Mouse (Mus musculus) B cell, adult 2 months (primary cell): Measurements from ENCODE around the gene Cd37.
A peak's percentile ranks its signal among the peaks of the same experiment; 100 is the strongest.

ENCODE experiments used
- DNase-seq, 2 experiments: peaks; one replicate each; pipeline ENCODE4 v3.0.0; 2022

Cd37 gene

DNA sequence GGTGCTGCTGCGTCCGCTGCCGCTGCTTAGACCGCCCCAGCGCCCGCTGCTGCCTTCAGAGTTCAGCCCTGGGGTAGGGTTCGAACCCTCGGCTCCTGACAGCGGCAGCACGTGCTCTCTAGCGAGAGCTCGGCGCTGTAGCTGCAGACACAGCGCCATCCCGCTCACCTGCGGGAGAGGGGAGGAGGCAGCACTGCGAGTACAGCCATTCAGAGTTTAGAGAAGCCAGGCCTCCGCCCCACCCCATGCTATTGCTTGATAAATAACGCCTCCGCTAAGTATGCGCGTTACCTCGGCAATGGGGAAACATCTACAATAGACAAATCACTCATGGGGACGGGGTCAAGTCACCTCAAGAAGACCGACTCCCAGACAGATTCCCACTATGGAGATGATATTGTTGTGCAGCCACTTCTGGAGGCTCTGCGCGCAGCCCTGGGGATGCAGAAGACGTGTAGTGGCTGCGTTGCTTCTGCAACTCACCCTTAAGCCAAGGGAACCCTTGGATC, 4.5 kb downstream of the Cd37 start:
- DNase-seq = peak in 1 of 2 experiments; percentile 31

DNA sequence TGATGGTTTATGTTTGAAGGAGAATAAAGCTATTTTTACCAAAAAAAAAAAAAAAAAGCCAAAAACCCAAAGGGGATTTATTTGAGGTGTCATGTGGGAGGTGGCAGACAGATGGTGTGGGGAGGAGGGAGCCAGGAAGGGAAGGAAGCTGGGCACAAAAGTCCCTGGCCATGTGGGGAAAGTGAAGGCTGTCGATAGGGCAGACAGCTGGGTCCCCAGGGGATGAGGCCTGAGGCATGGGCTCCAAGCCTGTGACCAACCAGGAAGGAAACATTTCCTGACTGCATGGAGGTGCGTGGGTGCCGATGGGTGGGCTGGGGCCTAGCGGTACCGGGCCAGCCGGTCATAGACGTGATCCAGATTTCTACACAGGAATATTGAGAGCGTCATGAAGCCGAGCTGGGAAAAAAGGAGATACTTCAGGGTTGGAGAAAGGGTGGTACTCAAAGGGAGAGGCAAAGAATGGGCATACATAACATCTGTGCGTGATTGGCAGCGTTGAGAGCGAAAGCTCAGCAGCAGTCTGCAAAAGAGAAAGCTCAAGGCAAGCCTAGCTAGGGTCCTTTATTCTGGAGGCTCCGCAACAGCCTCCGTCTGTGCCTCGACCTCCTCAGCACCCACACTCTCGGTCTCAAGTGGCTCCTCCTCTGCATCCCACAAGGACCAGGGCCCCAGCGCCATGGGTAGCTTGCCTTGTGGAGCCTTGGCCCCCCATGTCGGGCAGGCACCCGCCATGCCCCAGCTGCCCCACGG, 5.2 kb downstream of the Cd37 start:
- DNase-seq = peak; percentile 44 to 58

DNA sequence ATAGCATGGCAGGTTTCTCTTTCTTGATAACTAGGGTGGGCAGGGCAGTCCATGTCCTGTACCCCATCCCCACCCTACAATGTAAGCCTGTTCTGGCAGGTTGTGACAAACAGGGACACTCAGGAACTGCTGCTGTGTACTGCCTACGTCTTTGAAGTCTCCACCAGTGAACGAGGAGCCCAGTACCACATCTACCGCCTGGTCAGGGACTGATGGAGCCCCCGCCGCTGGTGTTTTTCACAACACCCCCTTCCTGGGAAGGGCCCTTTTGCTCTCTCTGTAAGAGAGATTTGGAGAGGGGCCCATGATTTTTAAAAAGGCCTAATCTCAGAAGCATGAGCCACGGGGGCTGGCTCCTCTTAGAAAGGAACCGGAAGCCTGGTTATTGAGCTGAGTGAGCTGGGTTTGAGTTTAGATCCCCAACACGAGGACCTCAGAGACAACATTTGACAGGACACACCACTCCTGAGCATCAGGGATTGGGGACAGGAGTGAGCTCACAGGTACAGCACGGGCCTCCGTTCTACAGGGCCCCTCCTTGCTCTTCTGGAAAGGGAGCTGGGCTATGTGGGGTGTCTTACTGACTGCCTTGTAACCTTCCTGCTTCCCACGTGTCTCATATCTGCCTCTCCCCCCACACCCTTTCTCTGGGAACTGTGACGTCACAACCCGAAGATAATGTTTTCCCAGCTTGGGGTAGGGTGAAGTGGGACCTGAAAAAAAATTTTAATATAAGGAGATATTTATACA, 6.0 kb downstream of the Cd37 start:
- DNase-seq = no peak

DNA sequence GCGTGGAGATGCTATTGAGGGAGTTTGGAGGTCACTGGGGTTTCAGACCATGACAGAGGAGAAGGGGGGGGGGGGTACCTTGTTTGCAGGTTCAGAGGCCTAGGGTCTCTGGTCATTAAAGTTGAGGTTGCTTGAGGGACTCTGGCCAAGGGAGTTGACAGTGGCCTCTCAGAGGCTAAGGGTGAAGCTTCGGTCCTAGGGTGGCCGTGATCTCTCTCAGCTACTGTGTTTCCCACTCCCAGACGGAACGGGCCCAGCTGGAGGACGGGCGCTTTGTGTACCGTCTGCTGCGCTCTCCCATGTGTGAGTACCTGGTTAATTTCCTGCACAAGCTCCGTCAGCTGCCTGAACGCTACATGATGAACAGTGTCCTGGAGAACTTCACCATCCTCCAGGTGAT, 7.0 kb downstream of the Cd37 start:
- no peak for DNase-seq

DNA sequence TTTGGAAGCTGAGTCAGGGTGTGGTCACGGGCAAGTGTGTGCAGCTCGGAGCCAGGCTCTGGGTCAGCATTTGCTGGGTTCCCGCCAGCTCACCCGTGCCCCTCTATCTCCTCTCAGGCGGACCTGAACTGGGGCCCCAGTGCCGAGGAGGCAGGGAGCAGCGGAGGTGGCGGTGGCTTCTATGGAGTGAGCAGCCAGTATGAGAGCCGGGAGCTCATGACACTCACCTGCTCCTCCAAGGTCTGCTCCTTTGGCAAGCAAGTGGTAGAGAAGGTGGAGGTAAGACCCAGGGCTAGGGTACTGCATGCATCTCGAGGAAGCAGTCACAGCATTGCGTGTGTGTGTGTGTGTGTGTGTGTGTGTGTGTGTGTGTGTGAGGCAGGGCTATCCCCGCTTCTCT, 7.7 kb downstream of the Cd37 start:
- DNase-seq = no peak

DNA sequence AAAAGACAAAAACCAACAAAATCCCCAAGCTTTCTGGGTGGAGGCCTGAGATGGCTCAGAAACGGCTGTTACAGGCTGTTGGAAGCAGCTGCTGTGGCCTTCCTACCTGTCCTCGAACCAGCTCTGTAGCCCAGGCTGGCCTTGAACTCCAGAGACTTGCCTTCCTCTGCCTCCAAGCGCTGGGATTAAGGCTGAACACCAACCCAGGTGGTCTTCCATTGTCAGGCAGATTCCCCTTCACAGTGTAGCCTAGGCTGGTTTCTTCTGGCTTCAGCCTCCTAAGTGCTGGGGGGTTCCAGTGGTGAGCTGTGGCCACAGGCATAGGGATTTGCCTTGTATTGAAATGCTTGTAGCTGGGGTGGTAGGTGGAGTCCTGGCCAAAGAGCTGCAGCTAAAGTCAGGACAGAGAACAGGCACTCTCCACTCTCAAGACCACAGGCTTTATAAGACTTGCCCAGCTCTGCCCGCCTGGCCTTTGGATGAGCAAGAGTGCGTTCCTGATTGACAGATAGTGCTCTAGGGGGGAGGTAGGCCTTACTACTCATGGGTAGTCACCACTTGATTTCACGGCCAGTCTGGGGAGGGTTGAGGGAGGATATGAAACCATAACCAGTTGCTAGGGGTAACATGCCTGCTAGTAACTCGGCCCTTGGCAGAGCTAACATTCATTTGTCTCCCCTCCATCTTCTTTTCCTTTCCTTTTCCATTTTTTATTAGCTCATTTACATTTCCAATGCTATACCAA, 9.3 kb downstream of the Cd37 start:
- peak; percentile 61 to 71 for DNase-seq

DNA sequence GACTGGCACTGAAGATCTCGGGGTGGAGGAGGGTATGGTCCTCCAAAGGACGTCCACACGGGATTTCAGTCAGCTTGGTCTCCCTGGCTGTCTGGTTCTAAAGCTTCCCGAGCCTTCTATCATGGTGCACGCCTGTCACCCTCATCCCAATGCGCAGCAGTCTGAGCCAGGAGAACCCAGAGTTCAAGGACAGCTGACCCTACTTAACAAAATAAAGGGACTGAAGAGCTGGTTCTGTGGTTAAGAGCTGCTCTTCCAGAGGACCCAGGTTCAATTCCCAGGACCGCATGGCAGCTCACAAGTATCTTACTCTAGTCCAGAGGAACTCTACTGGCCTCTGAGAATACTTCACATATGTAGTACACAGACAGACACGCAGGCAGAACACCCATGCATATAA, 9.9 kb downstream of the Cd37 start:
- DNase-seq = no peak

DNA sequence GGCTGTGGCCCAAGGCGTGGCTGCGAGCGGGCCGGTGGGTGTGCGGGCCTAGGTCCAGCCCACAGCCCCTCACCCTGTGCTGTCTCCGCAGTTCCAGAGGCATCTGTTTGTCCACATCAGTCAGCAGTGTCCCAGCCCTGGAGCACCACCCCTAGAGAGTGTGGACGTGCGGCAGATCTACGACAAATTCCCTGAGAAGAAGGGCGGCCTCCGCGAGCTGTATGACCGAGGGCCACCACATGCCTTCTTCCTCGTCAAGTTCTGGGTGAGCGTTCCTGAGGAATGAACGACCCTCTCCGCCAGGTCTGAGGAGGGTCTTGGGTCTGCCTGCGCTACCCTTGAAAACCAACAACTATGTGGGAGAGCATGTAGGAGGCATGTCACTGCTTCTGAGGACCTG, 10.4 kb downstream of the Cd37 start:
- DNase-seq = no peak

DNA sequence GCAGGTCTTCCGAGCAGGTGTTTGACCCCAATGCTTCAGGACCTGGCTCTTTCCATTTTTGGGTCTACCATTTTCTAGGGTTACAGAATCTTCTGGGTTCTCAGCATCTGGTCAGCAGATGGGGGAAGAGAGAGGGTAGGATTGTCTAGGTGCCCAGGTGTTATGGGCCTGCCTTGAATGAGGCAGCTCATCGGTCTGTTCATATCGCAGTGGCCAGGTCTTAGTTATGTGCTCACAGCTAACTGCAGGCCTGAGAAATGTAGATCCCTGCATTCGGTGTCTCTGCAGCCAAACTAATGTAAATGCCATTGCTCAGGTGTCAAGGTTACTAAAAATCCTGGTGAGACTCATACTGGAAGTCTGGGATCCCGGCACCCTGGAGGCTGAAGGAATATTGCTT, 12.5 kb downstream of the Cd37 start:
- no peak for DNase-seq

DNA sequence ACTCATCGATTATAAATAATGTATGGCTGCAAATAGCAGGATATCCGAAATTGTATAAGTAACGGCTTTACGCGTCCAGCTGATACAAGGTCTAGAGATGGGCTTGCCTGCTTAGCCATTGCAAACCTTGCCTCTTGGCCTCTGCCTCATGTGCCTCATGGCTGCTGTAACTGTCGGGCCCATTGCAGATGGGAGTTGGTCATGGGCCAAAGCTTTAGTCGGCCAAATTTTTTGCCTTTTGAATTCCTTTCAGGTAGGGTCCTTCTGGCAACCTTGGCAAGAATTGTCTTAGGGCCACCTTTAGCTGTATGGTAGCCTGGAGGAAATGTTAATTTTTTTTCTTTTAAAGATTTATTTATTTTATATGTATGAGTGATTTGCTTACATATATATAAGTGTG, 14.1 kb downstream of the Cd37 start:
- DNase-seq = no peak

DNA sequence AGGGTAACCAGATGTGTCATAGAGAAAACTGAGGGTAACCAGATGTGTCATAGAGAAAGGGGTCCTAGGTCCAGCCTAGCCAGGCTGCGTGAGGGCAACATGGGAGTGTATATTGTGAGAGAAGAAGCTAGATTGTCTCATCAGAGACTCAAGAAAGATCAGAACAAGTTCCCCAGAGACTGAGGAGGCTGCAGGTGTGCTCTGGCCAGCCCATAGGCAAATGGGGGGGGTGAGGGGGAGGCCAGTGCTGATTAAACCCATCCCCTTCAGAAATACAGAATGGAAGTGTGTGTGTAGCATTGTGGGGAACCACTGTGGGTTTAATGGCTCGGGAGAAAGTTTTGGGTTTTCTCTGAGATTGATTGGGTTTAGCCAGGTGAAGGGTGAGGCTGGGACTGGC, 17.2 kb downstream of the Cd37 start:
- no peak for DNase-seq

DNA sequence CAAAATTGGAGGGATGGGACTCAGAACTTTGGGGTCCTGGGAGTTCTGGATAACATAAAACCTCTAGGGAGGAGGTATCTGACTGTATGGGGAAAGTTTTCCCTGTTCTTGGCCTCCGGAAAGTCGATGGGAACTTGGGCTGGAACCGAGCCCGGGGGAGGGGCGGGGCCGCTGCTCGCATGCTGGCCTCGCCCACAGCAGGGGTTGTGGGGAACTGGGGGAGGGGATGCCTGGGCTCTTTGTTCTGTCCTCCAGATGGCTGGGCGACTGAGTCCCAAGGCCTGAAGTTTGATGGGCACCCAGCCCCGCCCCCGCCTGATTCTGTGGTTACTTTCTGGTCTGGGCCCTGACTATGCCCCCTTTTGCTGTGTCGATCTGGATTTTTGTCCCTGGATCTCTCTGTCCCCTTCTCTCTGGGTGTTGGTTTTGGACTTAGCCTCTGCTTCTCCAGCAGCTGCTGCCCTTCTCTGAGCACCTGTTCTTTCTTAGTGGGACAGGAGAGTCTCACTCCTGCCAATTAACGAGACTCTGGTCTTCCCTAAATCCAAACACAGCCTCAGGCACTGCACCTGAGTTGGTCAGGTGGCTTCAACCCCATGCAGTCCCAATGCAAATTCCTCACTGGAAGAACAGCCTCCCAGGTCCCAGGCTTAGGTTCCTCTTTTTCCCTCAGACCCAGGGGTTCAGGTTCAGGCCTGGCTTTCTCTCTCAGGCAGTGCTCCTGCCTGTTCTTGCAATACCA, 22.3 kb downstream of the Cd37 start:
- no peak for DNase-seq

DNA sequence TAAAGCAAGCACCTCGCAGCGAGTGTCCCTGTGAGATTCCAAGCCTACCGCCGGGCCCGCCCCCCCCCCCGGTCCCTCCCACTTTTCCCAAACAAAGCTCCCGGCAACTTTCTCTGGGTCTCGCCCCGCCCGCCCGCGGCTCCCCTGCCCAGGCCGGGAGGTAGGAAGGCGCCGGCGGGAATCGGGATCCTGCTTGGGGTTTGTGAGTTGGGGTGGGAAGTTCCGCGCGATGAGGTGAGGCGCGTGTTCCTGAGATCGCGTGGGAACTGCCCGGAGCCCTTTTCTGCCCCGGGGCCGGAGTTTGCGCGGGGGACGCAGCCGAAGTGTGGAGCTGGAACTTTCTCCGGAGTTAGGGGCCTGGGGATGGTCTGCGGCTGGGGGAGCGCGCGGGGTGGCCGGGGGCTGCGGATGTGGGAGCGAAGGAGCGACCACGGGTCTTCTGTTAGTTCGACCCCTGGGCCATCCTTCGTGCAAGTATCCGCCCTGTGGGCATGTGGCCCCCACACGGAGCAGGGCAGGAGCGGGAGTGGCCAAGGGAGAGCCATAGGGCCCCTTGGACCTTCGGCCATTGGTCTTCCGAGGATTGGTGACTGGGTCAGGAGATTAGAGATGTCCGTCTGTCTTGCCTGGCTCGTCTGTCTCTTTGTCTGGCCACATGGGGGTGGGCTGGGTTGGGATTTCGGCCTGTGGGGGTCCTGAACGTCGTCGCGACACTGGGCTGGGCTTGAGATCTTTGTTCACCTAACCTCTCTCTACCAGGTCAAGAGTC, 23.1 kb downstream of the Cd37 start, which contains the start of gene Tead2:
Gene Tead2 (plus strand): TSS at position 81 of the 769 bp plus-strand sequence.
- no peak for DNase-seq

DNA sequence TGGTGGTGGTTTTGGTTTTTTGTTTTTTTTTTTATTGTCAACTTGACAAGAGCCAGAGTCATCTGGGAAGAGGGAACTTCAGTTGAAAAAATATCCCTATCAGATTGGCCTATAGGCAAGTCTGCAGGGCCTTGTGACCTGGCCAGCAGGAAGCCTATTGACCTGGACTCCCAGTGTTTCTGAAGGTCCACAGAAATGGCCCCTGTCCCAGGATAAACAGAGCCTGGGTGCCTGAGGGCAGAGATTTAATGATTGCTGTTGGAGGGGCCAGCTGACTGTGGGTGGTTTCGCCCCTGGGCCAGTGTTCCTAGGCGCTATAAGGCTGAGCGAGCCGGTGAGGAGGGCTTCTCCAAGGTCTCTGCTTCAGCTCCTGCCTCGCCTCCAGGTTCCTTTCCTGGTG, 25.2 kb downstream of the Cd37 start:
- no peak for DNase-seq

DNA sequence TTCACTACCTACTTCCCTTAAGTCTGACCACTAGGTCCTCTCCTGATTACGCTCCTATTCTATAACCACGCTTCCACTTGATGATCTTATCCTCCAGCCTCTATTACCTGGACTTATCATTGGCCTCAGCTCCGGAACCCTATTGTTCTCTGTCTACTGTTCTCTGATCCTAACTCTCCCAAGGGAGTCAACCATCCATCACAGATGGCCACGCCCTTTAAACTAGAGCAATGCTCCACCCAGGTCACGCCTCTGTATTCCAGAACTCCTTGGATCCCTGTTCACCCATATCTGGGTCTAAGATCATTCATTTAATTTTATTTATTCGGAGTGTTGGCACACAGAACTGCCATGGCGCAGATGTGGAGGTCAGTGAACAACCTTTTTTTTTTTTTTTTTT, 26.6 kb downstream of the Cd37 start:
- DNase-seq = no peak

DNA sequence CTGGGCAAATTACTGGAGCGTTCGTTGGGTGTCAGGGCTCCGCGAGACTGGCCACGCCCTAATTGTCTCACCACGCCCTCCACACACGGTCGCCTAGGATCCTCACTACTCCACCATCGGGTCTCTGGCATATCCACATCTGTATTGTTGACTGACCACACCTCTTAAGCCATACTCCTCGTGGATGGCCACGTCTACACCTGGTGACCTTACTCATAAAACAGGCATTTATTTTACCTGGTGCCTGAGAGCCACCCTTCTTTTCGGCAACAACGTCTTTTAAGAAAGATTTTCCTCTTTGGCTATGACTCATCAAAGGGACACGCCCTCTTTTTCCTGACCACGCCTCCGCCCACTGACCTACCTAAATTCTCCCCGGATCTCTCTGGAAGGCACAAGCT, 27.1 kb downstream of the Cd37 start, which contains the start of gene Dkkl1:
Gene Dkkl1 (minus strand): TSS at position 297 of the 401 bp plus-strand sequence.
- peak; percentile 58 to 60 for DNase-seq

DNA sequence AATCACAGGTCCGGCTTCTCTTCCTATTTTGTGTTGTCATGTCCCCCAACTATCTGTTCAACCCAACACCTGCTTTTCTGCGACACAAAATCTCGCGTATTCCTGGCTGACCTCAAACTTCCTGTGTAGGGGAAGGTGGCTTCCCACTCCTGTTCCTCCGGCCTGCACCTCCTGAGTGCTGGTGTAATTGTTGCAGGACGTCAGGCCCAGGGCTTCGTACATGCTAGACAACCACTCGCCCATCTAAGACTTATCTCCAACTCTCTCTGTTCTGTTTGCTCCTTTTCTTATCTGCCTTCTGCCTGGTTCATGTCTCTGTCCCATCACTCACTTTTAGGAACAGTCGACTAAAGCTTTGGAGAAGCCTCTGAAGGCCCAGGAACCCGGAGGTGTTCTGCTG, 27.8 kb downstream of the Cd37 start:
- no peak for DNase-seq

DNA sequence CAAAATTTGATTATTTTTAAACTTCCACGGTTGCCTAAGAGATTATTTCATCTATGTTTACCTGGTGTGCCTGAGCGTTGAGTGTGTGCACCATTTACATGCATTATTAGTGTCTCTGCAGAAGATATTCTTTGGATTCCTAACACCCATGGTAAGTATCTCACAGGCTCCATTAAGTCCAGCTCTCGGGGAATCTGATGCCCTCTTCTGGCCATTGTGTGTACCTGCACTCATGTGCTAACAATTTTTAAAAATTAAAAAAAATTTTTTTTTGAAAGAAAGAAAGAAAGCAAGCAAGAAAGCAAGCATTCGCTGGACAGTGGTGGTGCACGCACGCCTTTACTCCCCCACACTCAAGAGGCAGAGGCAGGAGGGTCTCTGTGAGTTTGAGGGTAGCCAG, 30.7 kb downstream of the Cd37 start:
- no peak for DNase-seq

DNA sequence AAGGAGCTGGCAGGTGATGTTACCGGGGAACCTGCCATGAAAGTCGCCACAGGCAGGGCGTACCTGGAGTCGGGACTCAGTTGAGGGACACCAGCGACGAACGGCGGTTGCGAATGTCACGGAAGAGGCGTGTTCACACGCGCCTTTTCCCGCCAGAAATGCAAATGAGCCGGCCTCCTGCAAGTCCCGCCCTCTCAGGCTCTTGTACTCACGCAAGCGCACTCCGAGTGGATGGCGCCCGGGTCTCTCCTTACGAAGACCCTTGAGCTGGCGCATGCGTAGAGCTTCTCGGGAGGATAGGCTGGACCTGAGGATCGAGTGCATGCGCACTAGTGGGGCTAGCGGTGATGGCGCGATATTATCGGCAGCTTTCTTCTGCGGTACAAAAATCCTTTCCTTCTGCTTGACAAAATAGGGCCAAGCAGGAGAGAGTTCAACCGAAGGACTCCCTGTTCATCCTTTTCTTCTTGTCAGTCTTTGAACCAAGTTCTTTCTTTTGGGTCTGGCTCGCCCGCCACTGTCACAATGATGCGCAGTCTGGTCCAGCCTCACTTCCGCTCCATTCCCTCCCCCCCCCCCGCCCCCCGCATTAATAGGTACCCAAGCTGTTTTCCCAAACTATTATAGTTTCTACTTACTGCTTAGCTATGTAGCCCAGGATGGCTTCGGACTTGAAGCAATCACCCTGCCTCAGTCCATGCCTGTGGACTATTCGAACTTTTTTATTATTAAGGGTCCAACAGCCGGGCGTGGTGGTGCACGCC, 34.4 kb downstream of the Cd37 start, which contains the start of gene Ccdc155:
Gene Ccdc155 (minus strand): TSS at position 513 of the 764 bp plus-strand sequence.
- peak; percentile 85 for DNase-seq

DNA sequence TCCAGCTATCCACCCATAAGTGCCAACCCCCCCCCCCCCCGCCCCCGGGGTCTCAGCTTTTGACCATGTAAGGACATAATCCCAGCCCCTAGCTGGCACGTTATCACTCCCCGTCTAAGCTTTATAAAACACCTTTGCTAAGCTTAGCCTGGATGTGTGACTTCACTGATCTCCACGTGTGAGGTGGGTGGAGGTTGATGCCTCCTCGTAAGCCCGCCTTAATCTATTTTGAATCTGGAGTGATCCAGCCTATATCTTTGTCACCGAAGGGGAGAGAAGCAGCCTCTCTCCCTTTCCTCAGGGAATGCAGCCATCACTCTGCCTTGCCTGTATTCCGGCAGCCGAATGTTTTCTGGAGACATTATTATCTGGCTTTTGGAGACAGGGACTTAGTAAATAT, 36.3 kb downstream of the Cd37 start:
- DNase-seq = no peak

DNA sequence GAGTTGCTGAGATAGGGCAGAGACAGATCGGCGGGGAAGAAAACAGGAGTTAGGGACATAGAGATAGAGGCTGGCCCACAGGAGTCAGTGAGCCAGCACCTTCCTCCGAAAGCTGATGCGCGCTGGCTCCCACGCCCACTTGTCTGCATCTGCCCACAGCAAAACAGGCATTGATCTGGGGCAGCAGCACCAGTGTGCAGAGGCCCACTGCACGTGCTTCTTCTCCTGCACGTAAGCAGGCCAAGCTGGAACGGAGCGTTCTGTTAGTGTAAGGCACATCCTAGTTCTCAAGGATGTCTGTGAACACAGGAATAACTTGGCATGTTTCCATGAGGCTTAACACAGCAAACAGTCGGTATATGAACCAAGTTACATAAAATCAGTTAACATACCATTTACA, 40.0 kb downstream of the Cd37 start:
- DNase-seq = no peak
